Mouse (Mus musculus) heart, embryonic 10.5 days (tissue): ENCODE results near the gene Pym1. TPM values are rescaled to one million over a fixed set of nuclear protein-coding genes. Genes with fewer than 3 reads are reported as not detected.
"Not testable (repeated sequence)": the region's sequence is repeated elsewhere in the genome, so short reads cannot be mapped to it uniquely, and the experiment has no call there.

Experiments used
- DNase-seq: peaks from one replicate; pipeline ENCODE4 v3.0.0-alpha.2; 2017; ENCODE audit warnings: low spot score
- H3K27ac ChIP-seq: fragments of 300-500 bp; sonication (generic); 2 replicates; pipeline ENCODE4 v1.5.1; 2016; ENCODE audit warnings: mild to moderate bottlenecking
- H3K27me3 ChIP-seq: fragments of 300-500 bp; sonication (generic); 2 replicates; pipeline ENCODE4 v1.6.1; 2016; ENCODE audit warnings: mild to moderate bottlenecking; ENCODE audit not compliant: poor library complexity, insufficient read depth, severe bottlenecking
- H3K36me3 ChIP-seq: fragments of 300-500 bp; sonication (generic); 2 replicates; pipeline ENCODE4 v1.6.1; 2016; ENCODE audit warnings: mild to moderate bottlenecking, moderate library complexity
- H3K4me1 ChIP-seq: fragments of 300-500 bp; sonication (generic); 2 replicates; pipeline ENCODE4 v1.6.1; 2016; ENCODE audit warnings: mild to moderate bottlenecking
- H3K4me3 ChIP-seq: fragments of 300-500 bp; sonication (generic); 2 replicates; pipeline ENCODE4 v1.5.1; 2016; ENCODE audit warnings: mild to moderate bottlenecking, moderate library complexity
- H3K9me3 ChIP-seq: fragments of 300-500 bp; sonication (generic); 2 replicates; pipeline ENCODE4 v1.6.1; 2016; ENCODE audit warnings: mild to moderate bottlenecking, moderate library complexity
- WGBS: fragments of 180-500 bp; shearing (Covaris S2); methylation state at CpG from one replicate; pipeline ENCODE4 v1.1.7; 2016; 5-methylcytosine and 5-hydroxymethylcytosine counted together
- polyA plus RNA-seq: library from polyadenylated mRNA; unstranded; fragments of >200 nt; fragmentation: Nextera tagmentation; extraction: Ambion mirVana; gene quantifications from 2 replicates; pipeline ENCODE4 v1.2.1, GENCODE M21; 2016

Gene Pym1
- polyA plus RNA-seq: 31.8 and 45.4 TPM in 2 replicates

GRCm38 (mm10) chr10:128747646-128748251, at the start of gene Pym1:
Gene Pym1, plus strand, starts transcription at chr10:128747889.
- peak; percentile 93 for DNase-seq
- peaks cover 14% of the 10 kb centered on the region; the same call in 1 of the 2 replicates for H3K27me3 ChIP-seq
- peak within 1 kb of the TSS; percentile 98 for H3K27ac ChIP-seq
- H3K9me3 ChIP-seq: no peaks in the 10 kb centered on the region
- H3K4me3 ChIP-seq: peak within 1 kb of the TSS; percentile 86
- H3K36me3 ChIP-seq: peaks cover 4% of the 10 kb centered on the region; the same call in 1 of the 2 replicates
- under 1% methylated on average over 36 of the region's 36 CpGs for WGBS
- H3K4me1 ChIP-seq: peaks cover 31% of the 10 kb centered on the region

- 0 out of 2 replicates have a peak overlapping the region, but pooled peaks have one; percentile 0 for H3K4me3 ChIP-seq
- H3K36me3 ChIP-seq: peaks cover 56% of the 10 kb centered on the region
- no peak for DNase-seq
- H3K4me1 ChIP-seq: peaks cover 35% of the 10 kb centered on the region
- peak overlapping the region; percentile 53; the same call in 1 of the 2 replicates for H3K27ac ChIP-seq
- H3K27me3 ChIP-seq: no peaks in the 10 kb centered on the region
- 88% methylated on average over 5 of the region's 5 CpGs for WGBS
- H3K9me3 ChIP-seq: no peaks in the 10 kb centered on the region
Measured at GRCm38 (mm10) chr10:128699006-128699405, 48.7 kb upstream of the Pym1 start.

- Histone ChIP-seq H3K4me3 (0 out of 2 replicates have a peak overlapping the region, but pooled peaks have one; percentile 0), H3K27me3 (no peaks in the 10 kb centered on the region), H3K9me3 (no peaks in the 10 kb centered on the region), H3K27ac (peak overlapping the region; percentile 53; the same call in 1 of the 2 replicates), H3K36me3 (peaks cover 56% of the 10 kb centered on the region), H3K4me1 (peaks cover 31% of the 10 kb centered on the region)
- DNase-seq: no peak
- 49% methylated on average over 11 of the region's 11 CpGs for WGBS
Measured at GRCm38 (mm10) chr10:128699611-128700010, 48.1 kb upstream of the Pym1 start.

GRCm38 (mm10) chr10:128700712-128701111, 47.0 kb upstream of the Pym1 start:
- H3K4me1 ChIP-seq: peaks cover 32% of the 10 kb centered on the region

GRCm38 (mm10) chr10:128702328-128703007, 45.2 kb upstream of the Pym1 start:
- H3K36me3 ChIP-seq: peaks cover 53% of the 10 kb centered on the region
- no peaks in the 10 kb centered on the region for H3K9me3 ChIP-seq
- 73% methylated on average over 6 of the region's 6 CpGs for WGBS
- no peak overlapping the region for H3K4me3 ChIP-seq
- no peak overlapping the region for H3K27ac ChIP-seq
- H3K4me1 ChIP-seq: peaks cover 33% of the 10 kb centered on the region
- no peaks in the 10 kb centered on the region for H3K27me3 ChIP-seq
- no peak for DNase-seq

More at GRCm38 (mm10) chr10:128700712-128701111, 47.0 kb upstream of the Pym1 start:
- H3K36me3 ChIP-seq: peaks cover 56% of the 10 kb centered on the region
- no peak overlapping the region for H3K27ac ChIP-seq
- 95% methylated on average over 5 of the region's 5 CpGs for WGBS
- no peaks in the 10 kb centered on the region for H3K27me3 ChIP-seq
- no peak for DNase-seq
- H3K9me3 ChIP-seq: no peaks in the 10 kb centered on the region
- no peak overlapping the region for H3K4me3 ChIP-seq

GRCm38 (mm10) chr10:128703895-128704294, 43.8 kb upstream of the Pym1 start, which contains the start of gene Pmel:
Gene Pmel, plus strand, starts transcription at chr10:128704195.
- no peaks in the 10 kb centered on the region for H3K9me3 ChIP-seq
- peaks cover 31% of the 10 kb centered on the region for H3K4me1 ChIP-seq
- DNase-seq: no peak
- no peaks in the 10 kb centered on the region for H3K27me3 ChIP-seq
- peak within 1 kb of the TSS; percentile 82 for H3K4me3 ChIP-seq
- peak within 1 kb of the TSS; percentile 95 for H3K27ac ChIP-seq
- WGBS: 26% methylated on average over 4 of the region's 4 CpGs
- H3K36me3 ChIP-seq: peaks cover 42% of the 10 kb centered on the region

- no peaks in the 10 kb centered on the region for H3K9me3 ChIP-seq
- peak within 1 kb of the TSS; percentile 95 for H3K27ac ChIP-seq
- H3K36me3 ChIP-seq: peaks cover 34% of the 10 kb centered on the region
- peak; percentile 98 for DNase-seq
- H3K4me1 ChIP-seq: peaks cover 23% of the 10 kb centered on the region
- under 1% methylated on average over 62 of the region's 62 CpGs for WGBS
- H3K27me3 ChIP-seq: no peaks in the 10 kb centered on the region
- H3K4me3 ChIP-seq: peak within 1 kb of the TSS; percentile 82
Measured at GRCm38 (mm10) chr10:128704491-128705316, 43.0 kb upstream of the Pym1 start, which contains the start of gene Cdk2. Gene Cdk2, minus strand, starts transcription at chr10:128705031.

- no peak for DNase-seq
- WGBS: 15% methylated on average over 11 of the region's 11 CpGs
- Histone ChIP-seq H3K4me3 (peak overlapping the region; percentile 82), H3K36me3 (peaks cover 28% of the 10 kb centered on the region), H3K27ac (peak overlapping the region; percentile 95), H3K27me3 (no peaks in the 10 kb centered on the region), H3K9me3 (no peaks in the 10 kb centered on the region), H3K4me1 (peaks cover 19% of the 10 kb centered on the region)
Measured at GRCm38 (mm10) chr10:128705317-128705693, 42.4 kb upstream of the Pym1 start.

GRCm38 (mm10) chr10:128711318-128711717, 36.4 kb upstream of the Pym1 start:
- H3K4me1 ChIP-seq, H3K4me3 ChIP-seq, DNase-seq, H3K27me3 ChIP-seq, H3K9me3 ChIP-seq, H3K36me3 ChIP-seq, H3K27ac ChIP-seq: not testable (repeated sequence)
- 91% methylated on average over 7 of the region's 7 CpGs for WGBS

- Histone ChIP-seq H3K36me3 (no peaks in the 10 kb centered on the region), H3K9me3 (no peaks in the 10 kb centered on the region), H3K27ac (no peak overlapping the region), H3K27me3 (0 out of 2 replicates have a peak, but pooled peaks cover 10% of the 10 kb centered on the region), H3K4me3 (no peak overlapping the region), H3K4me1 (no peaks in the 10 kb centered on the region)
- 80% methylated on average over 19 of the region's 19 CpGs for WGBS
- DNase-seq: no peak
Measured at GRCm38 (mm10) chr10:128715559-128716537, 31.8 kb upstream of the Pym1 start.

- H3K4me3 ChIP-seq, H3K4me1 ChIP-seq, H3K27me3 ChIP-seq, H3K36me3 ChIP-seq, DNase-seq, H3K9me3 ChIP-seq, H3K27ac ChIP-seq: not testable (repeated sequence)
- WGBS: 79% methylated on average over 4 of the region's 4 CpGs
Measured at GRCm38 (mm10) chr10:128725466-128725865, 22.2 kb upstream of the Pym1 start.

- no peak overlapping the region for H3K4me3 ChIP-seq
- no peaks in the 10 kb centered on the region for H3K27me3 ChIP-seq
- H3K36me3 ChIP-seq: peaks cover 4% of the 10 kb centered on the region
- no peak for DNase-seq
- no peak overlapping the region for H3K27ac ChIP-seq
- H3K4me1 ChIP-seq: peaks cover 4% of the 10 kb centered on the region; the same call in 1 of the 2 replicates
- H3K9me3 ChIP-seq: no peaks in the 10 kb centered on the region
- 76% methylated on average over 5 of the region's 5 CpGs for WGBS
Measured at GRCm38 (mm10) chr10:128728059-128728458, 19.6 kb upstream of the Pym1 start.
